Mouse (Mus musculus) spleen, adult 2 months (tissue): ENCODE results near the gene Sos2. TPM values are rescaled to one million over a fixed set of nuclear protein-coding genes. Genes with fewer than 3 reads are reported as not detected.
"Not testable (repeated sequence)": the region's sequence is repeated elsewhere in the genome, so short reads cannot be mapped to it uniquely, and the experiment has no call there.

Experiments
- DNase-seq, 2 experiments: peaks; one replicate each; pipeline versions ENCODE4 v3.0.0 to v3.0.0-alpha.2; 2012 to 2021; ENCODE audit warnings: low spot score in 2 of 2, low read depth in 1 of 2
- H3K27ac ChIP-seq: fragments of 200-500 bp; 2 replicates; pipeline ENCODE4 v1.5.1; 2012; ENCODE audit warnings: low read length, inconsistent platforms; ENCODE audit not compliant: insufficient read depth
- H3K27me3 ChIP-seq: fragments of 200-500 bp; 2 replicates; pipeline ENCODE4 v1.6.1; 2012; ENCODE audit warnings: mild to moderate bottlenecking, moderate library complexity, low read length, inconsistent platforms; ENCODE audit not compliant: control insufficient read depth, insufficient read depth
- H3K36me3 ChIP-seq: fragments of 200-500 bp; 2 replicates; pipeline ENCODE4 v1.6.1; 2012; ENCODE audit warnings: mild to moderate bottlenecking, low read length, inconsistent platforms; ENCODE audit not compliant: control insufficient read depth, insufficient read depth
- H3K4me1 ChIP-seq: fragments of 200-500 bp; 2 replicates; pipeline ENCODE4 v1.6.1; 2011; ENCODE audit warnings: inconsistent platforms; ENCODE audit not compliant: control insufficient read depth, insufficient read depth, insufficient read length
- H3K4me3 ChIP-seq: fragments of 200-500 bp; 2 replicates; pipeline ENCODE4 v1.5.1; 2011; ENCODE audit warnings: mild to moderate bottlenecking, inconsistent platforms; ENCODE audit not compliant: insufficient read depth, insufficient read length; ENCODE audit errors: extremely low read depth
- CTCF ChIP-seq: fragments of 200-500 bp; IDR thresholded peaks from 2 replicates; pipeline ENCODE4 v1.5.1; 2011; ENCODE audit warnings: mild to moderate bottlenecking, inconsistent platforms; ENCODE audit not compliant: insufficient read depth, insufficient read length, insufficient replicate concordance; ENCODE audit errors: extremely low read depth
- POLR2A ChIP-seq: fragments of 200-500 bp; IDR thresholded peaks from 2 replicates; pipeline ENCODE4 v1.6.1; 2011; ENCODE audit warnings: low read depth, low read length, inconsistent platforms
- WGBS: fragments of 180-500 bp; shearing (Covaris S2); methylation state at CpG from one replicate; pipeline ENCODE4 v1.1.7; 2018; 5-methylcytosine and 5-hydroxymethylcytosine counted together
- polyA plus RNA-seq: library from polyadenylated mRNA; depleted of rRNA; stranded (reverse); fragments of >200 nt; gene quantifications from 2 replicates; pipeline ENCODE4 v1.2.3, GENCODE M21; 2012

Sos2 gene
- polyA plus RNA-seq, 1 experiment: 8.7 TPM

GRCm38 (mm10) chr12:69645821-69646616 is 35.6 kb downstream of the Sos2 start:
- no peak for DNase-seq
- TF ChIP-seq POLR2A: no peak
- no peak for TF ChIP-seq CTCF
- 86% methylated on average over 8 of the region's 8 CpGs for WGBS
- Histone ChIP-seq H3K27ac (no peak overlapping the region), H3K4me1 (no peaks in the 10 kb centered on the region), H3K4me3 (no peak overlapping the region), H3K36me3 (peaks cover 6% of the 10 kb centered on the region), H3K27me3 (no peaks in the 10 kb centered on the region)

GRCm38 (mm10) chr12:69644877-69645276 is 36.8 kb downstream of the Sos2 start:
- H3K27me3 ChIP-seq: no peaks in the 10 kb centered on the region
- H3K4me1 ChIP-seq: no peaks in the 10 kb centered on the region
- peaks cover 8% of the 10 kb centered on the region for H3K36me3 ChIP-seq
- WGBS: 69% methylated on average over 3 of the region's 3 CpGs
- no peak for DNase-seq
- H3K4me3 ChIP-seq: no peak overlapping the region
- no peak overlapping the region for H3K27ac ChIP-seq
- no peak for TF ChIP-seq POLR2A
- TF ChIP-seq CTCF: no peak

GRCm38 (mm10) chr12:69642877-69643276 is 38.8 kb downstream of the Sos2 start:
- no peaks in the 10 kb centered on the region for H3K27me3 ChIP-seq
- 97% methylated on average over 5 of the region's 5 CpGs for WGBS
- no peak overlapping the region for H3K4me3 ChIP-seq
- TF ChIP-seq POLR2A (no peak), CTCF (no peak)
- no peak overlapping the region for H3K27ac ChIP-seq
- no peak for DNase-seq
- H3K4me1 ChIP-seq: no peaks in the 10 kb centered on the region
- H3K36me3 ChIP-seq: peaks cover 12% of the 10 kb centered on the region

- Histone ChIP-seq H3K27ac (no peak overlapping the region), H3K27me3 (no peaks in the 10 kb centered on the region), H3K4me3 (no peak overlapping the region), H3K36me3 (peaks cover 7% of the 10 kb centered on the region), H3K4me1 (no peaks in the 10 kb centered on the region)
- TF ChIP-seq CTCF (peak; percentile 25; the same call in 1 of the 2 replicates), POLR2A (no peak)
- DNase-seq: peak; percentile 30 to 55
- WGBS: 88% methylated on average over 3 of the region's 3 CpGs
These were observed 46.9 kb downstream of the Sos2 start for GRCm38 (mm10) chr12:69634761-69635160.

- H3K36me3 ChIP-seq: peaks cover 12% of the 10 kb centered on the region
- H3K4me1 ChIP-seq, H3K27me3 ChIP-seq, H3K4me3 ChIP-seq, DNase-seq, H3K27ac ChIP-seq: not testable (repeated sequence)
- WGBS: 96% methylated on average over 5 of the region's 5 CpGs
These were observed 63.1 kb downstream of the Sos2 start for GRCm38 (mm10) chr12:69618590-69618989.

GRCm38 (mm10) chr12:69604367-69604766 is 77.3 kb downstream of the Sos2 start:
- Histone ChIP-seq H3K4me3 (no peak overlapping the region), H3K27ac (no peak overlapping the region), H3K27me3 (no peaks in the 10 kb centered on the region), H3K4me1 (no peaks in the 10 kb centered on the region), H3K36me3 (peaks cover 4% of the 10 kb centered on the region; the same call in 1 of the 2 replicates)
- no peak for DNase-seq
- TF ChIP-seq POLR2A (no peak), CTCF (no peak)
- 89% methylated on average over 2 of the region's 2 CpGs for WGBS

GRCm38 (mm10) chr12:69597446-69597845 is 84.2 kb downstream of the Sos2 start:
- no peaks in the 10 kb centered on the region for H3K27me3 ChIP-seq
- peaks cover 1% of the 10 kb centered on the region; the same call in 1 of the 2 replicates for H3K36me3 ChIP-seq
- DNase-seq: no peak
- H3K4me3 ChIP-seq: no peak overlapping the region
- H3K4me1 ChIP-seq: no peaks in the 10 kb centered on the region
- 91% methylated on average over 4 of the region's 4 CpGs for WGBS
- no peak overlapping the region for H3K27ac ChIP-seq
- TF ChIP-seq CTCF: no peak
- no peak for TF ChIP-seq POLR2A
